ENCODE assay signal across 17 mouse cellular contexts in the genomic region with DNA sequence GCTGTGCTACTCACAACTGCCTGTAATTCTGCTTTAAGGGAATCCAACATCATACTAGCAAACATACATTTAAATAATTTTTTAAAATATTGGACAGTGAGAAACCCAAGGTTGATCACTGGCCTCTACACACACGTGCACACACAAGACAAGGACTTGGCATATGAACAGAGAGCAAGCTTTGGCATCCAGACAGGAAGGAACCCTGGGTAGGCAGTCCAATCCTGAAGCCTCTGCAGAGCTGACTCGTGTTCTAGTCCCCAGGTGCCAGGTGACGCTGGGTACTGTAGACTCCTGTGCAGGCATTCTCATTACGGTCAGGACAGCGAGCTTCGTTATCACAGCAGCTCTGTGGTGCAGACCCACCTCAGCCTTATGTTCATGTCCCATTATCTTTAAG.
A peak's percentile ranks its signal among the peaks of the same experiment; 100 is the strongest.
DNase-seq lines count a peak whose midpoint lies in the region; ATAC-seq lines count a peak whose summit lies in the region.
"Had no signal": no experiment of that assay in that cellular context is flagged by ENCODE, and none has a peak within 500 bp of the region (broad histone marks: within the 10 kb centered on the region; RNA-seq: fewer than 3 reads in every experiment).

No protein-coding gene starts in this region.

- no peaks in the 10 kb centered on the region for H3K27me3 ChIP-seq in forebrain, embryonic 12.5 days
- H3K27me3 ChIP-seq in forebrain, embryonic 10.5 days (ENCODE audit: poor library complexity, severe bottlenecking) = no peaks in the 10 kb centered on the region
- peaks cover 7% of the 10 kb centered on the region; the same call in 1 of the 2 replicates for H3K27me3 ChIP-seq in midbrain, embryonic 12.5 days
- no peaks in the 10 kb centered on the region for H3K27me3 ChIP-seq in midbrain, embryonic 11.5 days (ENCODE audit: control insufficient read depth, insufficient read depth, low read length)
- H3K27me3 ChIP-seq in midbrain, embryonic 16.5 days (ENCODE audit: control insufficient read depth, insufficient read depth, low read depth, low read length) = no peaks in the 10 kb centered on the region
- H3K27me3 ChIP-seq in kidney, embryonic 16.5 days (ENCODE audit: insufficient read depth, low read length) = no peaks in the 10 kb centered on the region
- H3K27me3 ChIP-seq: heart, embryonic 12.5 days; intestine, embryonic 15.5 days had no signal

- no peaks in the 10 kb centered on the region for H3K36me3 ChIP-seq in forebrain, embryonic 12.5 days (replicated peaks)
- no peaks in the 10 kb centered on the region for H3K36me3 ChIP-seq in forebrain, embryonic 10.5 days (replicated peaks)
- no peaks in the 10 kb centered on the region for H3K36me3 ChIP-seq in midbrain, embryonic 12.5 days
- H3K36me3 ChIP-seq in midbrain, embryonic 11.5 days (ENCODE audit: control insufficient read depth, insufficient read depth, low read length) = no peaks in the 10 kb centered on the region
- H3K36me3 ChIP-seq in midbrain, embryonic 16.5 days (ENCODE audit: control insufficient read depth, insufficient read depth, low read length) = no peaks in the 10 kb centered on the region
- no peaks in the 10 kb centered on the region for H3K36me3 ChIP-seq in kidney, embryonic 16.5 days (ENCODE audit: insufficient read depth, low read length)
- H3K36me3 ChIP-seq: heart, embryonic 12.5 days; intestine, embryonic 15.5 days had no signal

- H3K4me1 ChIP-seq in forebrain, embryonic 12.5 days = peaks cover 77% of the 10 kb centered on the region
- H3K4me1 ChIP-seq in forebrain, embryonic 10.5 days = peaks cover 93% of the 10 kb centered on the region
- H3K4me1 ChIP-seq in midbrain, embryonic 12.5 days = peaks cover 81% of the 10 kb centered on the region
- H3K4me1 ChIP-seq in midbrain, embryonic 11.5 days (ENCODE audit: control insufficient read depth, insufficient read depth, low read length) = peaks cover 25% of the 10 kb centered on the region
- peaks cover 43% of the 10 kb centered on the region for H3K4me1 ChIP-seq in midbrain, embryonic 16.5 days (ENCODE audit: control insufficient read depth, insufficient read depth, low read length)
- H3K4me1 ChIP-seq in kidney, embryonic 16.5 days (ENCODE audit: insufficient read depth, low read length) = peaks cover 71% of the 10 kb centered on the region
- H3K4me1 ChIP-seq: megakaryocyte, embryonic 14.5 days had no signal

- WGBS in forebrain, embryonic 12.5 days = 78% methylated on average over 6 of the region's 6 CpGs
- 94% methylated on average over 6 of the region's 6 CpGs for WGBS in forebrain, embryonic 10.5 days
- WGBS in midbrain, embryonic 12.5 days = 84% methylated on average over 6 of the region's 6 CpGs
- WGBS in midbrain, embryonic 11.5 days = 90% methylated on average over 6 of the region's 6 CpGs
- 54% methylated on average over 6 of the region's 6 CpGs for WGBS in midbrain, embryonic 16.5 days
- 85% methylated on average over 6 of the region's 6 CpGs for WGBS in kidney, embryonic 16.5 days

- H3K9me3 ChIP-seq in forebrain, embryonic 12.5 days = no peaks in the 10 kb centered on the region
- H3K9me3 ChIP-seq in forebrain, embryonic 10.5 days = no peaks in the 10 kb centered on the region
- no peaks in the 10 kb centered on the region; the same call in 1 of the 2 replicates for H3K9me3 ChIP-seq in midbrain, embryonic 12.5 days
- H3K9me3 ChIP-seq in midbrain, embryonic 11.5 days (ENCODE audit: control insufficient read depth, low read length) = no peaks in the 10 kb centered on the region
- no peaks in the 10 kb centered on the region for H3K9me3 ChIP-seq in midbrain, embryonic 16.5 days (replicated peaks; ENCODE audit: control insufficient read depth, low read length, poor library complexity, severe bottlenecking)
- H3K9me3 ChIP-seq in kidney, embryonic 16.5 days (ENCODE audit: low read length) = no peaks in the 10 kb centered on the region
- H3K9me3 ChIP-seq: heart, embryonic 12.5 days; intestine, embryonic 15.5 days; megakaryocyte, embryonic 14.5 days had no signal

- no peak overlapping the region for H3K4me3 ChIP-seq in forebrain, embryonic 12.5 days (replicated peaks)
- no peak overlapping the region for H3K4me3 ChIP-seq in forebrain, embryonic 10.5 days
- no peak overlapping the region for H3K4me3 ChIP-seq in midbrain, embryonic 12.5 days
- H3K4me3 ChIP-seq in midbrain, embryonic 11.5 days (ENCODE audit: low read depth, low read length) = no peak overlapping the region
- H3K4me3 ChIP-seq in midbrain, embryonic 16.5 days (ENCODE audit: low read depth, low read length) = no peak overlapping the region
- H3K4me3 ChIP-seq in kidney, embryonic 16.5 days (ENCODE audit: low read length) = no peak overlapping the region
- H3K4me3 ChIP-seq: heart, embryonic 12.5 days; intestine, embryonic 15.5 days; left cerebral cortex, adult 2 months; megakaryocyte, embryonic 14.5 days; myocyte had no signal

- H3K27ac ChIP-seq in forebrain, embryonic 12.5 days = peak overlapping the region; percentile 64; the same call in 1 of the 2 replicates
- no peak overlapping the region for H3K27ac ChIP-seq in forebrain, embryonic 10.5 days
- H3K27ac ChIP-seq in midbrain, embryonic 12.5 days (replicated peaks) = 0 out of 2 replicates have a peak overlapping the region, but pooled peaks have one; percentile 31
- no peak overlapping the region; the same call in 1 of the 2 replicates for H3K27ac ChIP-seq in midbrain, embryonic 11.5 days (ENCODE audit: low read depth, low read length)
- no peak overlapping the region for H3K27ac ChIP-seq in midbrain, embryonic 16.5 days (ENCODE audit: low read length)
- H3K27ac ChIP-seq in kidney, embryonic 16.5 days (ENCODE audit: low read length) = no peak overlapping the region
- H3K27ac ChIP-seq: intestine, embryonic 15.5 days; left cerebral cortex, adult 2 months had no signal

- DNase-seq in forebrain, embryonic 10.5 days (ENCODE audit: extremely low spot score, low spot score) = no peak
- DNase-seq in midbrain, embryonic 11.5 days (ENCODE audit: low spot score, missing footprints) = no peak
- peak; percentile 31 for DNase-seq in adrenal gland, postnatal 25 days
- DNase-seq: layer of hippocampus, adult 9-11 months; lung, adult 18-20 months; spleen, adult 18-20 months; thymus, postnatal 25 days had no signal

- H3K9ac ChIP-seq in forebrain, embryonic 12.5 days = no peak overlapping the region
- H3K9ac ChIP-seq in midbrain, embryonic 12.5 days (replicated peaks) = no peak overlapping the region
- H3K9ac ChIP-seq in midbrain, embryonic 11.5 days (ENCODE audit: low read length) = no peak overlapping the region
- no peak overlapping the region for H3K9ac ChIP-seq in midbrain, embryonic 16.5 days (ENCODE audit: low read depth, low read length)
- no peak overlapping the region for H3K9ac ChIP-seq in kidney, embryonic 16.5 days (replicated peaks; ENCODE audit: low read length)
- H3K9ac ChIP-seq: intestine, embryonic 15.5 days had no signal

- no peak overlapping the region for H3K4me2 ChIP-seq in forebrain, embryonic 12.5 days
- H3K4me2 ChIP-seq in midbrain, embryonic 12.5 days (replicated peaks) = no peak overlapping the region
- H3K4me2 ChIP-seq in midbrain, embryonic 11.5 days = no peak overlapping the region
- H3K4me2 ChIP-seq in midbrain, embryonic 16.5 days (ENCODE audit: low read length) = no peak overlapping the region
- H3K4me2 ChIP-seq in kidney, embryonic 16.5 days (replicated peaks; ENCODE audit: low read depth, low read length) = no peak overlapping the region
- H3K4me2 ChIP-seq: heart, embryonic 12.5 days; intestine, embryonic 15.5 days; liver, embryonic 11.5 days had no signal

- peak; percentile 39 for ATAC-seq in forebrain, embryonic 12.5 days (ENCODE audit: low FRiP score)
- no peak for ATAC-seq in midbrain, embryonic 12.5 days (ENCODE audit: low FRiP score, low read depth)
- no peak for ATAC-seq in midbrain, embryonic 11.5 days (ENCODE audit: low FRiP score)
- 0 out of 2 replicates have a peak, but pooled peaks have one; percentile 22 for ATAC-seq in midbrain, embryonic 16.5 days
- ATAC-seq in kidney, embryonic 16.5 days (ENCODE audit: low FRiP score, low TSS enrichment) = no peak
- ATAC-seq: intestine, embryonic 15.5 days had no signal

Comparison
In these comparisons a context has a peak if more than half of its experiments do, and no peak if none do; other contexts are left out.
1. ATAC-seq: peak in forebrain, embryonic 12.5 days (single experiment) and midbrain, embryonic 16.5 days (single experiment); none in midbrain, embryonic 12.5 days (single experiment), midbrain, embryonic 11.5 days (single experiment) and kidney, embryonic 16.5 days (single experiment).
2. H3K27ac ChIP-seq: peak in forebrain, embryonic 12.5 days (single experiment) and midbrain, embryonic 12.5 days (single experiment); none in forebrain, embryonic 10.5 days (single experiment), midbrain, embryonic 11.5 days (single experiment), midbrain, embryonic 16.5 days (single experiment) and kidney, embryonic 16.5 days (single experiment).